ENCODE assay signal across 9 mouse cellular contexts in the genomic region with DNA sequence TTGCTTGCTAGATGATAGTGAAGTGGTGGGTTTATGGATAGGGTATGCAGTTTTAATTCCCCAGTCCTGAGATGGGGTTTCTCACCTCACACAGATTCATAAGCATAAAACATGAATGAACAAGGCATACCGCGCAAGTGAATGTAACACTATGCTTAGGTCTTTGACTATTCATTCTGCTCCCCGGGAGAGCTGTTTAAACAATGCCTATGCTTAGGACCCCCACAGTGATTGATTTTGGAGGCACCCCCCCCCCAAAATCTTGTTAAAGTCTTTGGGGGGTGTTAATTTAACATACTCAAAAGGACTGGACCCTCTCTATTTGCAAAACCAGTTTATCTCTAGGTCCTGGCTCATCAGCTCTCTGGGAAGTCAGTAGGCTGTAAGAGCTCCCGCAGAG. TPM values are rescaled to one million over a fixed set of nuclear protein-coding genes. Genes with fewer than 3 reads are reported as not detected.
DNase-seq lines count a peak whose midpoint lies in the region; ATAC-seq lines count a peak whose summit lies in the region.
"Had no signal": no experiment of that assay in that cellular context is flagged by ENCODE, and none has a peak within 500 bp of the region (broad histone marks: within the 10 kb centered on the region; RNA-seq: fewer than 3 reads in every experiment).

No protein-coding gene starts in this region.

- peak overlapping the region; percentile 66 for H3K4me2 ChIP-seq in liver, embryonic 11.5 days
- peak overlapping the region; percentile 53 for H3K4me2 ChIP-seq in forebrain, embryonic 16.5 days (ENCODE audit: low read length)
- peak overlapping the region; percentile 30 for H3K4me2 ChIP-seq in liver, embryonic 13.5 days
- peak overlapping the region; percentile 51 for H3K4me2 ChIP-seq in stomach, embryonic 16.5 days (ENCODE audit: low read depth, low read length)

- peak overlapping the region; percentile 55 for H3K9ac ChIP-seq in liver, embryonic 11.5 days (ENCODE audit: low read depth, low read length)
- peak overlapping the region; percentile 31 for H3K9ac ChIP-seq in forebrain, embryonic 16.5 days (replicated peaks; ENCODE audit: low read depth, low read length)
- H3K9ac ChIP-seq in liver, embryonic 13.5 days: peak overlapping the region; percentile 39; the same call in 1 of the 2 replicates
- peak overlapping the region; percentile 60 for H3K9ac ChIP-seq in stomach, embryonic 16.5 days (ENCODE audit: low read length)

- WGBS in liver, embryonic 11.5 days: 55% methylated on average over 4 of the region's 4 CpGs
- 45% methylated on average over 4 of the region's 4 CpGs for WGBS in forebrain, embryonic 16.5 days
- 43% methylated on average over 4 of the region's 4 CpGs for WGBS in liver, embryonic 13.5 days (ENCODE audit: insufficient replicate concordance)
- 53% methylated on average over 4 of the region's 4 CpGs for WGBS in stomach, embryonic 16.5 days

- no peaks in the 10 kb centered on the region for H3K27me3 ChIP-seq in liver, embryonic 11.5 days (replicated peaks; ENCODE audit: control insufficient read depth, insufficient read depth, low read length)
- H3K27me3 ChIP-seq in forebrain, embryonic 16.5 days (replicated peaks; ENCODE audit: control insufficient read depth, insufficient read depth, low read length): no peaks in the 10 kb centered on the region
- peaks cover 16% of the 10 kb centered on the region for H3K27me3 ChIP-seq in liver, embryonic 13.5 days
- H3K27me3 ChIP-seq in stomach, embryonic 16.5 days (ENCODE audit: control insufficient read depth, insufficient read depth, low read length): no peaks in the 10 kb centered on the region

- no peaks in the 10 kb centered on the region for H3K36me3 ChIP-seq in liver, embryonic 11.5 days (ENCODE audit: control insufficient read depth, insufficient read depth, low read length)
- no peaks in the 10 kb centered on the region for H3K36me3 ChIP-seq in forebrain, embryonic 16.5 days (ENCODE audit: control insufficient read depth, insufficient read depth)
- no peaks in the 10 kb centered on the region for H3K36me3 ChIP-seq in liver, embryonic 13.5 days
- H3K36me3 ChIP-seq in stomach, embryonic 16.5 days (ENCODE audit: control insufficient read depth, insufficient read depth, low read length): no peaks in the 10 kb centered on the region

- peak overlapping the region; percentile 16; the same call in 1 of the 2 replicates for H3K27ac ChIP-seq in liver, embryonic 11.5 days (ENCODE audit: low read depth, low read length)
- H3K27ac ChIP-seq in forebrain, embryonic 16.5 days (ENCODE audit: low read length): peak overlapping the region; percentile 37; the same call in 1 of the 2 replicates
- 0 out of 2 replicates have a peak overlapping the region, but pooled peaks have one; percentile 3 for H3K27ac ChIP-seq in liver, embryonic 13.5 days
- no peak overlapping the region for H3K27ac ChIP-seq in stomach, embryonic 16.5 days (ENCODE audit: low read length)

- peaks cover 34% of the 10 kb centered on the region for H3K9me3 ChIP-seq in liver, embryonic 11.5 days (ENCODE audit: control insufficient read depth, low read length)
- H3K9me3 ChIP-seq in forebrain, embryonic 16.5 days (ENCODE audit: control insufficient read depth, low read length): peaks cover 22% of the 10 kb centered on the region
- peaks cover 31% of the 10 kb centered on the region for H3K9me3 ChIP-seq in liver, embryonic 13.5 days (replicated peaks)
- peaks cover 33% of the 10 kb centered on the region for H3K9me3 ChIP-seq in stomach, embryonic 16.5 days (replicated peaks; ENCODE audit: control insufficient read depth, low read length)

- H3K4me3 ChIP-seq in liver, embryonic 11.5 days (ENCODE audit: low read depth, low read length): peak overlapping the region; percentile 68
- H3K4me3 ChIP-seq in forebrain, embryonic 16.5 days (replicated peaks; ENCODE audit: low read length): peak overlapping the region; percentile 61
- H3K4me3 ChIP-seq in liver, embryonic 13.5 days (replicated peaks): peak overlapping the region; percentile 58
- peak overlapping the region; percentile 59 for H3K4me3 ChIP-seq in stomach, embryonic 16.5 days (replicated peaks; ENCODE audit: low read length)

- no peaks in the 10 kb centered on the region for H3K4me1 ChIP-seq in liver, embryonic 11.5 days (replicated peaks; ENCODE audit: control insufficient read depth, insufficient read depth, low read length)
- no peaks in the 10 kb centered on the region for H3K4me1 ChIP-seq in forebrain, embryonic 16.5 days (replicated peaks; ENCODE audit: control insufficient read depth, insufficient read depth, low read length)
- no peaks in the 10 kb centered on the region for H3K4me1 ChIP-seq in liver, embryonic 13.5 days (replicated peaks)
- H3K4me1 ChIP-seq in stomach, embryonic 16.5 days (ENCODE audit: control insufficient read depth, insufficient read depth, low read length): no peaks in the 10 kb centered on the region

- DNase-seq in liver, embryonic 11.5 days (ENCODE audit: low spot score): no peak
- DNase-seq in liver: no peak
- no peak for DNase-seq in liver, embryonic 13.5 days
- DNase-seq in layer of hippocampus, postnatal 14 days (ENCODE audit: low spot score in 2 of 2): no peak
- no peak for DNase-seq in spleen, postnatal 36 days (ENCODE audit: low spot score in 2 of 2)
- DNase-seq: kidney, postnatal 36 days; thymus, adult 2 months had no signal

- no peak for ATAC-seq in liver, embryonic 11.5 days (replicated peaks; ENCODE audit: low FRiP score)
- ATAC-seq in forebrain, embryonic 16.5 days: no peak
- no peak for ATAC-seq in liver, embryonic 13.5 days (ENCODE audit: low read depth)
- no peak for ATAC-seq in stomach, embryonic 16.5 days (ENCODE audit: insufficient read depth, low FRiP score)

RNA-seq across cellular contexts. Expression of a gene that starts 1.6 kb away (rescaled TPM):
- 9.9 and 10.4 TPM in 2 replicates for polyA plus RNA-seq in liver, embryonic 11.5 days (2014; fragmentation: Nextera tagmentation; extraction: Ambion mirVana)
- polyA plus RNA-seq in forebrain, embryonic 16.5 days (2015; fragmentation: Nextera tagmentation; extraction: Ambion mirVana): 19.0 and 32.0 TPM in 2 replicates
- 1.4 and 1.9 TPM in 2 replicates for polyA plus RNA-seq in liver, embryonic 13.5 days (2015; fragmentation: Nextera tagmentation; extraction: Ambion mirVana)
- 4.9 and 5.6 TPM in 2 replicates for polyA plus RNA-seq in stomach, embryonic 16.5 days (2015; fragmentation: Nextera tagmentation; extraction: Ambion mirVana)
- total RNA-seq in layer of hippocampus, postnatal 14 days (2021): 10 to 100 TPM; 33.7 to 37.1 TPM
- polyA plus RNA-seq: thymus, adult 2 months had no signal

RNA-seq across cellular contexts. Expression of a gene that starts 1.7 kb away (rescaled TPM):
- polyA plus RNA-seq in liver, embryonic 11.5 days (2014; fragmentation: Nextera tagmentation; extraction: Ambion mirVana): 181 and 193 TPM in 2 replicates
- 56.9 and 66.5 TPM in 2 replicates for polyA plus RNA-seq in forebrain, embryonic 16.5 days (2015; fragmentation: Nextera tagmentation; extraction: Ambion mirVana)
- polyA plus RNA-seq in liver, embryonic 13.5 days (2015; fragmentation: Nextera tagmentation; extraction: Ambion mirVana): 30.9 and 42.8 TPM in 2 replicates
- polyA plus RNA-seq in stomach, embryonic 16.5 days (2015; fragmentation: Nextera tagmentation; extraction: Ambion mirVana): 148 and 157 TPM in 2 replicates
- 100 to 1,000 TPM; 164 to 197 TPM for total RNA-seq in layer of hippocampus, postnatal 14 days (2021)

RNA-seq across cellular contexts. Expression of a gene that starts 35.7 kb away (rescaled TPM):
- polyA plus RNA-seq in liver, embryonic 11.5 days (2014; fragmentation: Nextera tagmentation; extraction: Ambion mirVana): 6.8 and 8.3 TPM in 2 replicates
- polyA plus RNA-seq in forebrain, embryonic 16.5 days (2015; fragmentation: Nextera tagmentation; extraction: Ambion mirVana): 2.7 and 4.1 TPM in 2 replicates
- 0.99 and 1.0 TPM in 2 replicates for polyA plus RNA-seq in liver, embryonic 13.5 days (2015; fragmentation: Nextera tagmentation; extraction: Ambion mirVana)
- polyA plus RNA-seq in stomach, embryonic 16.5 days (2015; fragmentation: Nextera tagmentation; extraction: Ambion mirVana): 4.9 and 7.0 TPM in 2 replicates
- total RNA-seq in layer of hippocampus, postnatal 14 days (2021): 1 to 10 TPM; 5.6 to 6.8 TPM
